34 mouse cellular contexts compared by ENCODE assay signal in genomic region chr16:36460426-36460825, GRCm38 (mm10). TPM values are rescaled to one million over a fixed set of nuclear protein-coding genes. Genes with fewer than 3 reads are reported as not detected.
DNase-seq lines count a peak whose midpoint lies in the region; ATAC-seq lines count a peak whose summit lies in the region.
"Had no signal": no experiment of that assay in that cellular context is flagged by ENCODE, and none has a peak within 500 bp of the region (broad histone marks: within the 10 kb centered on the region; RNA-seq: fewer than 3 reads in every experiment).

No protein-coding gene starts in this region.

- peak; percentile 64; the same call in 1 of the 2 replicates for ATAC-seq in hindbrain, embryonic 16.5 days
- no peak for ATAC-seq in hindbrain, embryonic 11.5 days (ENCODE audit: low FRiP score)
- ATAC-seq: liver, postnatal 0 days; lung, postnatal 0 days; Patski had no signal

- H3K9ac ChIP-seq in hindbrain, embryonic 16.5 days (ENCODE audit: low read depth, low read length): no peak overlapping the region
- no peak overlapping the region for H3K9ac ChIP-seq in hindbrain, embryonic 11.5 days (ENCODE audit: low read depth, low read length)
- H3K9ac ChIP-seq: forebrain, embryonic 12.5 days; heart, embryonic 12.5 days; hindbrain, embryonic 13.5 days; limb, embryonic 12.5 days; liver, postnatal 0 days; neural tube, embryonic 15.5 days had no signal

- H3K4me2 ChIP-seq in hindbrain, embryonic 16.5 days (ENCODE audit: low read length): no peak overlapping the region
- no peak overlapping the region for H3K4me2 ChIP-seq in hindbrain, embryonic 11.5 days (replicated peaks; ENCODE audit: low read depth, low read length)
- H3K4me2 ChIP-seq: forebrain, embryonic 12.5 days; heart, embryonic 12.5 days; hindbrain, embryonic 13.5 days; limb, embryonic 12.5 days; liver, embryonic 11.5 days; neural tube, embryonic 15.5 days had no signal

- 13% methylated on average over 2 of the region's 2 CpGs for WGBS in hindbrain, embryonic 16.5 days
- WGBS in hindbrain, embryonic 11.5 days: 21% methylated on average over 2 of the region's 2 CpGs

- H3K27ac ChIP-seq in hindbrain, embryonic 16.5 days (ENCODE audit: low read depth, low read length): no peak overlapping the region
- no peak overlapping the region for H3K27ac ChIP-seq in hindbrain, embryonic 11.5 days (ENCODE audit: low read depth, low read length)
- H3K27ac ChIP-seq: forebrain, embryonic 12.5 days; hindbrain, embryonic 13.5 days; kidney, postnatal 0 days; limb, embryonic 12.5 days; macrophage; neural tube, embryonic 15.5 days had no signal

- no peaks in the 10 kb centered on the region for H3K27me3 ChIP-seq in hindbrain, embryonic 16.5 days (replicated peaks; ENCODE audit: control insufficient read depth, insufficient read depth, low read length)
- H3K27me3 ChIP-seq in hindbrain, embryonic 11.5 days (ENCODE audit: control insufficient read depth, insufficient read depth, low read length): no peaks in the 10 kb centered on the region
- H3K27me3 ChIP-seq: CH12.LX; forebrain, embryonic 12.5 days; heart, embryonic 12.5 days; hindbrain, embryonic 13.5 days; limb, embryonic 12.5 days; neural tube, embryonic 15.5 days; Patski had no signal

- H3K4me3 ChIP-seq in hindbrain, embryonic 16.5 days (ENCODE audit: low read length): no peak overlapping the region
- H3K4me3 ChIP-seq in hindbrain, embryonic 11.5 days (ENCODE audit: low read depth, low read length): no peak overlapping the region
- H3K4me3 ChIP-seq: forebrain, embryonic 12.5 days; heart, embryonic 12.5 days; hindbrain, embryonic 13.5 days; limb, embryonic 12.5 days; neural tube, embryonic 15.5 days had no signal

- H3K36me3 ChIP-seq in hindbrain, embryonic 16.5 days (ENCODE audit: control insufficient read depth, insufficient read depth, low read length): no peaks in the 10 kb centered on the region
- no peaks in the 10 kb centered on the region for H3K36me3 ChIP-seq in hindbrain, embryonic 11.5 days (ENCODE audit: control insufficient read depth, insufficient read depth, low read length)
- H3K36me3 ChIP-seq: forebrain, embryonic 12.5 days; G1E; heart, embryonic 12.5 days; hindbrain, embryonic 13.5 days; limb, embryonic 12.5 days; neural tube, embryonic 15.5 days had no signal

- H3K4me1 ChIP-seq in hindbrain, embryonic 16.5 days (ENCODE audit: control insufficient read depth, insufficient read depth, low read depth, low read length): no peaks in the 10 kb centered on the region
- no peaks in the 10 kb centered on the region for H3K4me1 ChIP-seq in hindbrain, embryonic 11.5 days (replicated peaks; ENCODE audit: control insufficient read depth, insufficient read depth, low read length)
- H3K4me1 ChIP-seq: heart, embryonic 12.5 days; hindbrain, embryonic 13.5 days; limb, embryonic 12.5 days; neural tube, embryonic 15.5 days had no signal

- DNase-seq in hindbrain, embryonic 11.5 days (ENCODE audit: low spot score): no peak
- DNase-seq in embryo, embryonic 10 days (ENCODE audit: low spot score): peak; percentile 51
- DNase-seq in embryo, embryonic 9.5 days (ENCODE audit: extremely low spot score): peak; percentile 14
- DNase-seq in retina, postnatal 1 day: peak; percentile 91
- DNase-seq in adrenal gland, adult 18-20 months (ENCODE audit: low spot score in 2 of 2): no peak
- DNase-seq in layer of hippocampus, postnatal 25 days (ENCODE audit: extremely low spot score in 1 of 2, low spot score in 1 of 2): no peak
- DNase-seq: adrenal gland, adult 8-10 months; B cell, adult 2 months; cerebellum, adult 18-20 months; cerebellum, postnatal 36 days; gastrocnemius, postnatal 14 days; heart, adult 18-20 months; heart, postnatal 10 days; kidney, adult 2 months; liver, postnatal 0 days; right cerebral cortex, postnatal 14 days; spleen, adult 18-20 months had no signal

- H3K9me3 ChIP-seq in hindbrain, embryonic 16.5 days (ENCODE audit: control insufficient read depth, low read length): no peaks in the 10 kb centered on the region
- H3K9me3 ChIP-seq in hindbrain, embryonic 11.5 days (ENCODE audit: control insufficient read depth, low read length): no peaks in the 10 kb centered on the region
- H3K9me3 ChIP-seq: forebrain, embryonic 12.5 days; G1E; heart, embryonic 12.5 days; hindbrain, embryonic 13.5 days; limb, embryonic 12.5 days; neural tube, embryonic 15.5 days had no signal

RNA-seq across cellular contexts. Expression of gene Stfa3, which starts 5.2 kb away (rescaled TPM):
- 0.59 TPM in 1 of 2 replicates, not detected in the other for polyA plus RNA-seq in hindbrain, embryonic 16.5 days (2015; fragmentation: Nextera tagmentation; extraction: Ambion mirVana)
- not detected in 2 replicates for polyA plus RNA-seq in hindbrain, embryonic 11.5 days (2014; fragmentation: Nextera tagmentation; extraction: Ambion mirVana)
- total RNA-seq in adrenal gland, adult 18-20 months (2021): not detected
- total RNA-seq in layer of hippocampus, postnatal 25 days (2021): not detected
- total RNA-seq: adrenal gland, adult 8-10 months; CH12.LX; G1E; gastrocnemius, postnatal 14 days; heart, adult 18-20 months; layer of hippocampus, postnatal 14 days had no signal
- polyA plus RNA-seq: forebrain, embryonic 12.5 days; G1E; heart, embryonic 12.5 days; hindbrain, embryonic 13.5 days; kidney, adult 2 months; macrophage; Patski had no signal

RNA-seq across cellular contexts. Expression of gene Stfa2, which starts 52.2 kb away (rescaled TPM):
- 0.39 and 0.63 TPM in 2 replicates for polyA plus RNA-seq in hindbrain, embryonic 16.5 days (2015; fragmentation: Nextera tagmentation; extraction: Ambion mirVana)
- not detected in 2 replicates for polyA plus RNA-seq in hindbrain, embryonic 11.5 days (2014; fragmentation: Nextera tagmentation; extraction: Ambion mirVana)
- not detected for total RNA-seq in adrenal gland, adult 18-20 months (2021)
- total RNA-seq in layer of hippocampus, postnatal 25 days (2021): not detected
- total RNA-seq: adrenal gland, adult 8-10 months; CH12.LX; G1E; gastrocnemius, postnatal 14 days; heart, adult 18-20 months; layer of hippocampus, postnatal 14 days had no signal
- polyA plus RNA-seq: embryonic facial prominence, embryonic 11.5 days; forebrain, embryonic 12.5 days; G1E; heart, embryonic 12.5 days; hindbrain, embryonic 13.5 days; intestine, embryonic 14.5 days; kidney, adult 2 months; limb, embryonic 12.5 days; macrophage; neural tube, embryonic 15.5 days; Patski; urinary bladder, adult 2 months had no signal

Comparison
In these comparisons a context has a peak if more than half of its experiments do, and no peak if none do; other contexts are left out.
1. DNase-seq: peak in embryo, embryonic 10 days (single experiment), embryo, embryonic 9.5 days (single experiment) and retina, postnatal 1 day (single experiment); none in hindbrain, embryonic 11.5 days (single experiment), adrenal gland, adult 18-20 months (0 of 2) and layer of hippocampus, postnatal 25 days (0 of 2).